Mouse (Mus musculus): ENCODE results near the gene Atp1b2. TPM values are rescaled to one million over a fixed set of nuclear protein-coding genes. Genes with fewer than 3 reads are reported as not detected.

Atp1b2 gene
- total RNA-seq, 2 experiments from 2014 or later = 513 to 551 TPM

- DNase-seq (ENCODE audit: low spot score in 2 of 2) = no peak
Measured at GRCm38 (mm10) chr11:69551310-69551709, 54.4 kb downstream of the Atp1b2 start.

Small RNA genes lying within 50 kb of the gene (microRNA-seq; reads per million reads assigned to microRNA genes)
- 0 reads per million in 2 experiments for gene Mir467f

Other genes with a start within 250 kb of the Atp1b2 start
- gene Chd3, start 236.5 kb downstream of the Atp1b2 start, total RNA-seq (2021) = 100 to 1,000 TPM; 519 to 534 TPM
- 100 to 1,000 TPM in 1 of 2 experiments, 10 to 100 TPM in 1; 99.3 to 111 TPM for gene Naa38, start 210.5 kb downstream of the Atp1b2 start, total RNA-seq (2021)
- gene Cyb5d1, start 210.3 kb downstream of the Atp1b2 start, total RNA-seq (2021) = 10 to 100 TPM; 36.0 to 39.7 TPM
- gene Tmem88, start 207.7 kb downstream of the Atp1b2 start, total RNA-seq (2021) = 1 to 10 TPM; 2.1 to 2.3 TPM
- gene Kdm6b, start 192.3 kb downstream of the Atp1b2 start, total RNA-seq (2021) = 10 to 100 TPM; 41.7 to 42.8 TPM
- 1 to 10 TPM; 5.8 to 6.3 TPM for gene Dnah2, start 56.8 kb downstream of the Atp1b2 start, total RNA-seq (2021)
- 100 to 1,000 TPM; 144 to 156 TPM for gene Efnb3, start 45.7 kb downstream of the Atp1b2 start, total RNA-seq (2021)
- 1 to 10 TPM; 8.6 to 9.5 TPM for gene Wrap53, start 25.7 kb downstream of the Atp1b2 start, total RNA-seq (2021)
- 10 to 100 TPM; 27.3 to 29.6 TPM for gene Trp53, start 25.6 kb downstream of the Atp1b2 start, total RNA-seq (2021)
- not detected for gene Shbg, start 12.0 kb upstream of the Atp1b2 start, total RNA-seq (2021)
- 10 to 100 TPM; 16.1 to 19.8 TPM for gene Sat2, start 16.1 kb upstream of the Atp1b2 start, total RNA-seq (2021)
- gene Fxr2, start 27.0 kb upstream of the Atp1b2 start, total RNA-seq (2021) = 100 to 1,000 TPM; 105 to 106 TPM
- gene Sox15, start 49.4 kb upstream of the Atp1b2 start, total RNA-seq (2021) = under 1 TPM in 1 of 2 experiments, not detected in 1; 0.48 TPM
- gene Mpdu1, start 56.7 kb upstream of the Atp1b2 start, total RNA-seq (2021) = 10 to 100 TPM; 73.3 to 82.4 TPM
- gene Cd68, start 60.2 kb upstream of the Atp1b2 start, total RNA-seq (2021) = 10 to 100 TPM; 13.1 to 18.5 TPM
- gene Eif4a1, start 66.5 kb upstream of the Atp1b2 start, total RNA-seq (2021) = 100 to 1,000 TPM; 409 to 418 TPM
- 10 to 100 TPM; 84.3 to 88.5 TPM for gene Senp3, start 76.1 kb upstream of the Atp1b2 start, total RNA-seq (2021)
- 1 to 10 TPM in 1 of 2 experiments, under 1 TPM in 1; 0.88 to 1.1 TPM for gene Tnfsf13, start 79.8 kb upstream of the Atp1b2 start, total RNA-seq (2021)
- gene Tnfsf12, start 89.9 kb upstream of the Atp1b2 start, total RNA-seq (2021) = 1 to 10 TPM; 5.8 to 6.5 TPM
- gene Tnfsfm13, start 90.2 kb upstream of the Atp1b2 start, total RNA-seq (2021) = 1 to 10 TPM in 1 of 2 experiments, under 1 TPM in 1; 0.45 to 1.0 TPM
- 10 to 100 TPM; 62.8 to 68.5 TPM for gene Polr2a, start 152.7 kb upstream of the Atp1b2 start, total RNA-seq (2021)
- under 1 TPM in 1 of 2 experiments, not detected in 1; 0.21 TPM for gene Slc35g3, start 156.0 kb upstream of the Atp1b2 start, total RNA-seq (2021)
- 10 to 100 TPM; 82.0 to 83.5 TPM for gene Zbtb4, start 160.0 kb upstream of the Atp1b2 start, total RNA-seq (2021)
- gene Chrnb1, start 190.0 kb upstream of the Atp1b2 start, total RNA-seq (2021) = 1 to 10 TPM; 1.0 to 1.1 TPM
- 10 to 100 TPM; 22.8 to 23.7 TPM for gene Fgf11, start 195.9 kb upstream of the Atp1b2 start, total RNA-seq (2021)
- gene Tmem102, start 199.7 kb upstream of the Atp1b2 start, total RNA-seq (2021) = not detected
- gene Gm39566, start 209.4 kb upstream of the Atp1b2 start, total RNA-seq (2021) = not detected
- not detected for gene Spem2, start 212.5 kb upstream of the Atp1b2 start, total RNA-seq (2021)
- gene Spem1, start 216.2 kb upstream of the Atp1b2 start, total RNA-seq (2021) = under 1 TPM; 0.50 to 0.74 TPM
- gene Nlgn2, start 231.8 kb upstream of the Atp1b2 start, total RNA-seq (2021) = 100 to 1,000 TPM; 220 to 226 TPM
- 100 to 1,000 TPM; 150 to 162 TPM for gene Tmem256, start 232.6 kb upstream of the Atp1b2 start, total RNA-seq (2021)
- 10 to 100 TPM; 22.0 to 23.3 TPM for gene Plscr3, start 240.4 kb upstream of the Atp1b2 start, total RNA-seq (2021)